Mouse (Mus musculus) embryonic fibroblast, embryonic 13.5 days (primary cell): Measurements from ENCODE around the gene Vtcn1.

Experiments
- CTCF ChIP-seq: IDR thresholded peaks from 2 replicates; pipeline ENCODE4 v1.5.1; 2011; ENCODE audit warnings: mild to moderate bottlenecking, control low read depth, low read length, moderate library complexity, borderline replicate concordance; ENCODE audit not compliant: insufficient read depth
- POLR2A ChIP-seq: IDR thresholded peaks from 2 replicates; pipeline ENCODE4 v1.6.1; 2011; ENCODE audit warnings: low read depth, mild to moderate bottlenecking, control low read depth, low read length, moderate library complexity

- no peak for TF ChIP-seq POLR2A
- TF ChIP-seq CTCF: no peak
Observed at GRCm38 (mm10) chr3:100936201-100936600, 110.9 kb downstream of the Vtcn1 start.
